Mouse (Mus musculus) heart, embryonic 15.5 days (tissue): ENCODE results near the gene Foxo3. TPM values are rescaled to one million over a fixed set of nuclear protein-coding genes. Genes with fewer than 3 reads are reported as not detected.

Source experiments
- ATAC-seq: fragments of 200-750 bp; cut with Nextera tagmentation; replicated peaks from 2 replicates; pipeline ENCODE4 v1.8.0; 2017; ENCODE audit warnings: low read depth, moderate TSS enrichment; ENCODE audit not compliant: insufficient number of reproducible peaks, insufficient read depth, low FRiP score
- H3K27ac ChIP-seq: fragments of 300-500 bp; sonication (generic); 2 replicates; pipeline ENCODE4 v1.5.1; 2015; ENCODE audit warnings: mild to moderate bottlenecking, inconsistent platforms
- H3K27me3 ChIP-seq: fragments of 300-500 bp; sonication (generic); 2 replicates; pipeline ENCODE4 v1.6.1; 2015; ENCODE audit warnings: inconsistent platforms
- H3K36me3 ChIP-seq: fragments of 300-500 bp; sonication (generic); 2 replicates; pipeline ENCODE4 v1.6.1; 2015; ENCODE audit warnings: mild to moderate bottlenecking, inconsistent platforms
- H3K4me1 ChIP-seq: fragments of 300-500 bp; sonication (generic); replicated peaks from 2 replicates; pipeline ENCODE4 v1.6.1; 2015; ENCODE audit warnings: inconsistent platforms
- H3K4me2 ChIP-seq: fragments of 300-500 bp; sonication (generic); 2 replicates; pipeline ENCODE4 v1.6.1; 2015; ENCODE audit warnings: inconsistent platforms, mild to moderate bottlenecking, moderate library complexity
- H3K4me3 ChIP-seq: fragments of 300-500 bp; sonication (generic); 2 replicates; pipeline ENCODE4 v1.5.1; 2015; ENCODE audit warnings: mild to moderate bottlenecking, inconsistent platforms
- H3K9ac ChIP-seq: fragments of 300-500 bp; sonication (generic); 2 replicates; pipeline ENCODE4 v1.6.1; 2015; ENCODE audit warnings: mild to moderate bottlenecking, inconsistent platforms
- H3K9me3 ChIP-seq: fragments of 300-500 bp; sonication (generic); replicated peaks from 2 replicates; pipeline ENCODE4 v1.6.1; 2016; ENCODE audit warnings: inconsistent platforms
- WGBS: fragments of 180-500 bp; shearing (Covaris S2); methylation state at CpG from one replicate; pipeline ENCODE4 v1.1.7; 2015; ENCODE audit warnings: mixed read lengths; 5-methylcytosine and 5-hydroxymethylcytosine counted together
- polyA plus RNA-seq: library from polyadenylated mRNA; unstranded; fragments of >200 nt; fragmentation: Nextera tagmentation; extraction: Ambion mirVana; gene quantifications from 2 replicates; pipeline ENCODE4 v1.2.1, GENCODE M21; 2015

Gene Foxo3
- polyA plus RNA-seq, 1 experiment from 2014 or later: 5.7 TPM

GRCm38 (mm10) chr10:42297954-42298353, 21.4 kb upstream of the Foxo3 start:
- ATAC-seq: no peak
- peaks cover 12% of the 10 kb centered on the region for H3K4me1 ChIP-seq

GRCm38 (mm10) chr10:42297109-42297508, 20.6 kb upstream of the Foxo3 start:
- Histone ChIP-seq H3K36me3 (no peaks in the 10 kb centered on the region), H3K9me3 (peaks cover 6% of the 10 kb centered on the region; the same call in 1 of the 2 replicates), H3K27me3 (no peaks in the 10 kb centered on the region), H3K4me1 (peaks cover 12% of the 10 kb centered on the region), H3K4me3 (no peak overlapping the region), H3K27ac (no peak overlapping the region), H3K9ac (no peak overlapping the region), H3K4me2 (no peak overlapping the region)
- ATAC-seq: no peak
- 81% methylated on average over 2 of the region's 2 CpGs for WGBS

More at GRCm38 (mm10) chr10:42297954-42298353, 21.4 kb upstream of the Foxo3 start:
- 88% methylated on average over 1 of the region's 1 CpGs for WGBS
- Histone ChIP-seq H3K36me3 (no peaks in the 10 kb centered on the region), H3K4me2 (no peak overlapping the region), H3K27ac (no peak overlapping the region), H3K4me3 (no peak overlapping the region), H3K9me3 (peaks cover 6% of the 10 kb centered on the region; the same call in 1 of the 2 replicates), H3K9ac (no peak overlapping the region), H3K27me3 (no peaks in the 10 kb centered on the region)

GRCm38 (mm10) chr10:42296559-42296958, 20.0 kb upstream of the Foxo3 start:
- H3K4me1 ChIP-seq: peaks cover 12% of the 10 kb centered on the region
- no peak overlapping the region for H3K9ac ChIP-seq
- WGBS: 58% methylated on average over 4 of the region's 4 CpGs
- no peaks in the 10 kb centered on the region for H3K27me3 ChIP-seq
- peaks cover 6% of the 10 kb centered on the region; the same call in 1 of the 2 replicates for H3K9me3 ChIP-seq
- no peak overlapping the region for H3K4me2 ChIP-seq
- ATAC-seq: no peak
- H3K27ac ChIP-seq: no peak overlapping the region
- H3K4me3 ChIP-seq: no peak overlapping the region
- no peaks in the 10 kb centered on the region for H3K36me3 ChIP-seq

- H3K36me3 ChIP-seq: no peaks in the 10 kb centered on the region
- 5% methylated on average over 1 of the region's 1 CpGs for WGBS
- H3K9me3 ChIP-seq: peaks cover 6% of the 10 kb centered on the region; the same call in 1 of the 2 replicates
- H3K4me1 ChIP-seq: peaks cover 11% of the 10 kb centered on the region
- H3K27me3 ChIP-seq: no peaks in the 10 kb centered on the region
- no peak overlapping the region for H3K4me3 ChIP-seq
- no peak overlapping the region for H3K4me2 ChIP-seq
- H3K27ac ChIP-seq: no peak overlapping the region
- ATAC-seq: no peak
- H3K9ac ChIP-seq: no peak overlapping the region
Measured at GRCm38 (mm10) chr10:42295028-42295427, 18.5 kb upstream of the Foxo3 start.

GRCm38 (mm10) chr10:42294392-42294791, 17.8 kb upstream of the Foxo3 start:
- no peak overlapping the region for H3K9ac ChIP-seq
- H3K27me3 ChIP-seq: no peaks in the 10 kb centered on the region
- H3K4me1 ChIP-seq: peaks cover 10% of the 10 kb centered on the region
- WGBS: 48% methylated on average over 2 of the region's 2 CpGs
- H3K4me2 ChIP-seq: no peak overlapping the region
- ATAC-seq: no peak
- no peaks in the 10 kb centered on the region for H3K36me3 ChIP-seq
- H3K9me3 ChIP-seq: peaks cover 6% of the 10 kb centered on the region; the same call in 1 of the 2 replicates
- no peak overlapping the region for H3K4me3 ChIP-seq
- H3K27ac ChIP-seq: no peak overlapping the region

GRCm38 (mm10) chr10:42293877-42294276, 17.3 kb upstream of the Foxo3 start:
- Histone ChIP-seq H3K36me3 (no peaks in the 10 kb centered on the region), H3K4me3 (no peak overlapping the region), H3K9me3 (peaks cover 6% of the 10 kb centered on the region; the same call in 1 of the 2 replicates), H3K27ac (no peak overlapping the region), H3K27me3 (no peaks in the 10 kb centered on the region), H3K4me1 (peaks cover 10% of the 10 kb centered on the region), H3K4me2 (no peak overlapping the region), H3K9ac (no peak overlapping the region)
- WGBS: 44% methylated on average over 4 of the region's 4 CpGs
- ATAC-seq: no peak

- Histone ChIP-seq H3K4me2 (no peak overlapping the region), H3K36me3 (no peaks in the 10 kb centered on the region), H3K27ac (no peak overlapping the region), H3K27me3 (no peaks in the 10 kb centered on the region), H3K9ac (no peak overlapping the region), H3K9me3 (no peaks in the 10 kb centered on the region; the same call in 1 of the 2 replicates), H3K4me3 (no peak overlapping the region), H3K4me1 (peaks cover 10% of the 10 kb centered on the region)
- 64% methylated on average over 5 of the region's 5 CpGs for WGBS
- no peak for ATAC-seq
Measured at GRCm38 (mm10) chr10:42291360-42291759, 14.8 kb upstream of the Foxo3 start.

- Histone ChIP-seq H3K4me3 (no peak overlapping the region), H3K4me2 (no peak overlapping the region), H3K9ac (no peak overlapping the region), H3K27ac (no peak overlapping the region), H3K9me3 (no peaks in the 10 kb centered on the region; the same call in 1 of the 2 replicates), H3K27me3 (no peaks in the 10 kb centered on the region), H3K36me3 (no peaks in the 10 kb centered on the region), H3K4me1 (no peaks in the 10 kb centered on the region)
- 65% methylated on average over 1 of the region's 1 CpGs for WGBS
- ATAC-seq: no peak
Measured at GRCm38 (mm10) chr10:42287666-42288065, 11.1 kb upstream of the Foxo3 start.

GRCm38 (mm10) chr10:42278307-42278850, 1.8 kb upstream of the Foxo3 start:
- 1% methylated on average over 38 of the region's 38 CpGs for WGBS
- H3K4me3 ChIP-seq: peak overlapping the region; percentile 87
- H3K27ac ChIP-seq: peak overlapping the region; percentile 99
- H3K9ac ChIP-seq: peak overlapping the region; percentile 69
- H3K9me3 ChIP-seq: no peaks in the 10 kb centered on the region
- H3K27me3 ChIP-seq: no peaks in the 10 kb centered on the region
- ATAC-seq: no peak
- H3K36me3 ChIP-seq: no peaks in the 10 kb centered on the region
- H3K4me1 ChIP-seq: peaks cover 28% of the 10 kb centered on the region
- H3K4me2 ChIP-seq: peak overlapping the region; percentile 89

GRCm38 (mm10) chr10:42277476-42278306, 1.1 kb upstream of the Foxo3 start:
- H3K27me3 ChIP-seq: no peaks in the 10 kb centered on the region
- H3K4me3 ChIP-seq: peak overlapping the region; percentile 87
- H3K9ac ChIP-seq: peak overlapping the region; percentile 90
- under 1% methylated on average over 77 of the region's 78 CpGs for whole genome bisulfite sequencing
- ATAC-seq: peak; percentile 86
- no peaks in the 10 kb centered on the region for H3K9me3 ChIP-seq
- no peaks in the 10 kb centered on the region for H3K36me3 ChIP-seq
- peaks cover 31% of the 10 kb centered on the region for H3K4me1 ChIP-seq
- H3K4me2 ChIP-seq: peak overlapping the region; percentile 89
- peak overlapping the region; percentile 99 for H3K27ac ChIP-seq

- peak overlapping the region; percentile 90 for H3K9ac ChIP-seq
- peaks cover 40% of the 10 kb centered on the region for H3K4me1 ChIP-seq
- H3K27me3 ChIP-seq: no peaks in the 10 kb centered on the region
- peak overlapping the region; percentile 87 for H3K4me3 ChIP-seq
- peak overlapping the region; percentile 89 for H3K4me2 ChIP-seq
- ATAC-seq: peak; percentile 1; the same call in 1 of the 2 replicates
- peak overlapping the region; percentile 99 for H3K27ac ChIP-seq
- WGBS: under 1% methylated on average over 39 of the region's 40 CpGs
- no peaks in the 10 kb centered on the region for H3K9me3 ChIP-seq
- no peaks in the 10 kb centered on the region for H3K36me3 ChIP-seq
Measured at GRCm38 (mm10) chr10:42275871-42276501, 569 bp downstream of the Foxo3 start.
